ENCODE assay signal across 19 mouse cellular contexts in the genomic region with DNA sequence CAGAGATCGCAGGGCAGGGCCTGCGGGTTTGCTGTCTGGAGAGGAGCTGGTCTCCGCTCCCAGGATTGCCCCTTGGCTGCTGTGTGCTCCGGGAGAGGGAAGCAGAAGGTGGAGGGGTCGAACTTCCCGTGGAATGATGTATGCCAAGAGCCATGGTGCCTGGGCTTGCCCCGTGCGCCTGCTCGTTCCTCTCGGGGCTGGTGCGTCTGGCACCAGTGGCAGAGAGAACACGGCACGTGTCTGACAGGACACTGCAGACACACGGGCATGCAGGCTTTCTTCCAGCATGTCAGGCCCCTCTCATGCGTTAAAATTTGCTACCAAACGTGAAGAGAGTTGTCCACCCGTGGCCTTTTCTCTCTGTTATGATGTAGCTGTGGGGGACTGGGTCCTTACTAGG.
"Had no signal": no experiment of that assay in that cellular context is flagged by ENCODE, and none has a peak within 500 bp of the region (broad histone marks: within the 10 kb centered on the region; RNA-seq: fewer than 3 reads in every experiment).

No protein-coding gene starts in this region.

- H3K9me3 ChIP-seq: midbrain, embryonic 10.5 days; midbrain, embryonic 12.5 days; neural tube, embryonic 13.5 days; neural tube, embryonic 15.5 days had no signal

- H3K9ac ChIP-seq: lung, embryonic 14.5 days; midbrain, embryonic 12.5 days; neural tube, embryonic 13.5 days; neural tube, embryonic 15.5 days had no signal

- H3K27ac ChIP-seq: midbrain, embryonic 10.5 days; midbrain, embryonic 12.5 days; neural tube, embryonic 13.5 days; neural tube, embryonic 15.5 days had no signal

- H3K4me2 ChIP-seq: lung, embryonic 14.5 days; midbrain, embryonic 12.5 days; neural tube, embryonic 13.5 days; neural tube, embryonic 15.5 days had no signal

- H3K27me3 ChIP-seq: midbrain, embryonic 12.5 days; neural tube, embryonic 13.5 days; neural tube, embryonic 15.5 days had no signal

- H3K4me3 ChIP-seq: midbrain, embryonic 10.5 days; midbrain, embryonic 12.5 days; myocyte; neural tube, embryonic 13.5 days; neural tube, embryonic 15.5 days had no signal

- ATAC-seq: midbrain, embryonic 16.5 days had no signal

- DNase-seq: lung, adult 18-20 months; lung, embryonic 14.5 days; lung, postnatal 10 days; lung, postnatal 4 days; midbrain, embryonic 14.5 days; retina, postnatal 1 day; right cerebral cortex, adult 18-20 months; right cerebral cortex, postnatal 25 days; right cerebral cortex, postnatal 4 days; spleen, adult 18-20 months; thymus, adult 18-20 months; thymus, postnatal 14 days; thymus, postnatal 36 days had no signal
